Mouse (Mus musculus) kidney, postnatal 14 days (tissue): Measurements from ENCODE around the gene Gm49450.
"Not testable (repeated sequence)": the region's sequence is repeated elsewhere in the genome, so short reads cannot be mapped to it uniquely, and the experiment has no call there.

Source experiments
- DNase-seq: peaks from one replicate; pipeline ENCODE4 v3.0.0; 2022; ENCODE audit warnings: mixed read lengths

Gm49450 gene

DNA sequence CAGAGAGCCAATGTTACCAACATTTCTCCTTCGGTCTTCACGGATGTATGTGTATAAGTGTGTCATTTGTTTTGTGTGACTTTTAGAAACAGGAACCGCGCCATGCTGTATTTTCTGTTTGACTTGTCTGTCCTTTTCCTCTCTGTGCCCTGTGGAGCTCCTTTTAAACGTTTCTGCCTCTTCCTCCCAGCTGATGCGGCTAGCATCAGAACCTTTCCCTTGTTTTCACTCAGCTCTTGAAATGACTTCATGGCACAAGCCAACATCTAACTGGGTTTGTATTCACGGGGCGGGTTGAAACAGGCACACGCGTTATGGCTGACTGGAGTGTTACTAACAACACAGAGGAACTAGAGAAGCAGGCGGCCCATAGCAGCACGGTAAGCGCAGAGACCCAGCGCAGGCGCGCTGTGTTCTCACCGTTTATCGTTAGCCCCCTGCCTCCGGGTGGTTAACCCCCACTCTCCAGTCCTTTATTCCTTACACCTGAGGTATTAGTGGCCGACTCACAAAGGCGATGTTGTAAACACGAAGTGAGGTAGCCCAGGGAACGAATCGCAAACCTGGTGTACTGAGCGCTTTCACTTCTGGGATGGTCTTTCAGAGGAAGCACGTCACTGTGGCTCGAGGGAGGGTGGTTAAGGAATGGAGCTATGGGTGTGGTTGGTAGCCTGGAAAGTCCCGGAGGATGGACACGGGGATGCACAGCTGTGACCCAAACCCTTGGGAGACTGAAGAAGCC lies 32.1 kb upstream of the Gm49450 start:
- DNase-seq: peak; percentile 88

DNA sequence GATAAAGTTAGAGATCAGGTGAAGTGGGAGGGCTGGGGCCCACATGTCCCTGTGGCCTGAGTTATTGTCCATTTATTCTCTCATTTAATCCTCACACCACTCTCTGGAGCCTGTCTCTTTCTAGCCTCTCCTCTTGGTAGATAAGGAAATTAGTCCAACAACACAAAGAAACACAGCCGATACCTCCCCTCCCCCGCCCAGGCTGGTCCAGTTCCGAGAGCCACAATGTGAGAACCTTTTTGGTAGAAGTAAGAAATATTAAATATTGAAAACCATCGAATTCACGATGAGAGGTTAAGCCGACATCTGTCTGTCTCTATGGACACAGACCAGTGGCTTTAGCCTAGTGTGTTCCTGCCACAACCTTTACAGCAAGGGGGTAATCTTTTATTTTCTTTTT lies 31.3 kb upstream of the Gm49450 start:
- DNase-seq: no peak

- no peak for DNase-seq
Measured at GRCm38 (mm10) chr15:98983431-98984081, 30.2 kb upstream of the Gm49450 start.

GRCm38 (mm10) chr15:98982100-98982499 lies 28.7 kb upstream of the Gm49450 start:
- no peak for DNase-seq

DNA sequence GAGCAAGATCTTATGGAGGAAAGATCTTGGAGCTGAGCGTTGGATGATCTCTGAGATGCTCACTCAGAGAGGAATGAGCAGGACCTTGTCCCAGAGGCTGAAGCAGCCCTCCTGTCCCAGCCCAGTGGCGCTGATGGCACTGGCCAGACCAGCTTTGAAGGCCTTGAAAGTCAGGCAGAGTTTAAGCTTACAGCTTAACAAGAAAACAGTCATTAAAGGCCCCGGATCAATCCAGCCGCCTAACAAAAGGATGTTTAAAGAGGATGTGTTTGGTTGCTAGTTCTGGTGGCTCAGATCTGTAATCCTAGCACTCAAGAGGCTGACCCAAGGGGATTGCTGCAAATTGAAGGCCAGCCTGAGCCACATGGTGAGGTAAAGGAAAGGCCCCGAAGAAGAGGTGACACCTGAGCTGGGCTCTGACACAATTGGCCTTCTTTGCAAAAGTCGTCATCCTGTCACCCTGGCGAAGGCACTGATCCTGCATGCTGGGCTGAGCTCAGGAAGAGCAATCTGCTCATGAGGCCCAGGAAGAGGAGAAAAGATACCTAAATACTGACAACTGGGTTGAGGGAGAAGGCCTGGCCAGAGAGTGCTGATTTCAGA lies 26.8 kb upstream of the Gm49450 start:
- no peak for DNase-seq

- no peak for DNase-seq
Measured at GRCm38 (mm10) chr15:98978409-98979172, 25.2 kb upstream of the Gm49450 start.

GRCm38 (mm10) chr15:98977759-98978408 lies 24.5 kb upstream of the Gm49450 start:
- DNase-seq: peak; percentile 92

DNA sequence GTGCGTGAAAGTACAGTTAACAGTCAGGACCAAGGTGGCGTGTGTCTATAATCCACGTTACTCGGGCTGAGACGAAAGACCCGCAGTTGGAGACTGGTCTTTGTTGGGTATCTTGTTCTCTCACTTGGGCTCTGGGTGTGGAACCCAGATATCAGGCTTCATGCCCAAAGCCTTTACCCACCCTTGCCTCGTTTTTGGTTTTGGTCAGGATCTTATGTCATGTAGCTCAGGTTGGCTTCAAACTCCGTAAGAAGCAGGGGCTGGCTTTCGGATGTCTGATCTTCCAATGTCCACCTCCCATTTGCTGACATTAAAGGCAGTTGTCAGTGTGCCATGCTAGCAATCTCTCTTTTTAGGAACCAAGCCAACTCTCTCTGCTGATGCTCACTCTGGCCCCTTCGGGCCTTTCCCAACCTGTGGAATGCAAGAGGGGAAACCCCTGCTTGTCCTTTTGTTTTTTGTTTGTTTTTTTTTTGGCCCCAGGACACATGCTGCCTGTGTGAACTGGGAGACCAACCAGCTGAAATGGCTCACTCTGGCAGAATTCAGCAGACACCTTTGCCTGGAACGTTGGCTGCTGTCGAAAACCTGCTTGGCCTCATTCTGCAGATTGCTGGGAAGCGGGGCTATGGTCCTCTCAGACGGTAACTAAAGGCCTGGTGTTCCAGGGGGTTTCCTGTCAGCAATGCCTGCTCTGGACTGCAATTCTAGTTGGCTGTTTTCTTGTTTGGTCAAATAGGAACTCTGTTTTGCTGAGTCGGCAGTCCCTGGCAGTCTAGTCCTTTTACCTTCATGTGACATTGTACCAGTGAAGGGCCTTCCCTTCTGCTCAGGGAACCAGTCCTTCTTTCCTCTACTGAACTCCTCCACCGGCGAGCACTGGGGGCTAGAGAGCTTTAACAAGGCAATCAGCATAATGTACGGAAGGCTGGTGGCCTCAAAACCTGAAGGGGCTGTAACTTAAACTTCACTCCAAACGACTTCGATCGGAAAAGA lies 23.7 kb upstream of the Gm49450 start:
- DNase-seq: peak; percentile 54

- DNase-seq: peak; percentile 52
Measured at GRCm38 (mm10) chr15:98973015-98973614, 19.8 kb upstream of the Gm49450 start.

DNA sequence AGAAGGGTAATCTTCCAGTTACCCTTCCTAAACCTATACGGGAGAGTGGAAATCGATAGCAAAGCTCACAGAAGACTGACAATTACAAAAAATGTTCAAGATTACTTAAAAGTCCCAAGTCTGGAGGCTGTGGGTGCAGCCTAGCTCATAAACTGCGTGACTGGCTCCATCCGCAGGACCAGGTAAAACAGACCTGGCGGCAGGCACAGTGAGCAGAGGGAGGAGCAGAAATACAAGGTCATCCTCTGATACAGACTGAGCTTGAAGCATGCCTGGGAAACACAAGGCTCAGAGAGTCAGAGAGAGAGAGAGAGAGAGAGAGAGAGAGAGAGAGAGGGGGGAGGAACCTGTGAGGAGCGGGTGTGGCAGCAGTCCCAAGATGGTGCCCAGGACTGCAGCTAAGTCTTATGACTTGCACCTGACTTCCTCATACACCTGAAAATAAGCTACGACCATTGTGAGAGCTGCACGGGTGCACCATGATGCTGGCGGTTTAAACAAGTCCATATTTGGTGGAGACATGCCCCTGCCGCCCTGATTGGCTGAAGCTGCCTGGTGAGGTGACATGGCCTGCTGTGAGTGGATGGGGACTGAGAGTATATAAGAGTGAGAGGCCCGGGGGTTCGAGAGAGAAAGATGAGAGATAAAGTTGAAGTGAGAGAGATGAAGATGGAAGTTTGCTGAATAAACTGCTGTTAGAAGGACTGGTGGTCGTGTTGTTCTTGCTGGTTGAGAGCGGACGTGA lies 18.4 kb upstream of the Gm49450 start:
- DNase-seq: not testable (repeated sequence)

GRCm38 (mm10) chr15:98971111-98971510 lies 17.8 kb upstream of the Gm49450 start:
- DNase-seq: no peak

GRCm38 (mm10) chr15:98969372-98970101 lies 16.2 kb upstream of the Gm49450 start:
- DNase-seq: no peak

- DNase-seq: no peak
Measured at GRCm38 (mm10) chr15:98968701-98969371, 15.5 kb upstream of the Gm49450 start.

GRCm38 (mm10) chr15:98959531-98959930 lies 6.2 kb upstream of the Gm49450 start:
- no peak for DNase-seq

DNA sequence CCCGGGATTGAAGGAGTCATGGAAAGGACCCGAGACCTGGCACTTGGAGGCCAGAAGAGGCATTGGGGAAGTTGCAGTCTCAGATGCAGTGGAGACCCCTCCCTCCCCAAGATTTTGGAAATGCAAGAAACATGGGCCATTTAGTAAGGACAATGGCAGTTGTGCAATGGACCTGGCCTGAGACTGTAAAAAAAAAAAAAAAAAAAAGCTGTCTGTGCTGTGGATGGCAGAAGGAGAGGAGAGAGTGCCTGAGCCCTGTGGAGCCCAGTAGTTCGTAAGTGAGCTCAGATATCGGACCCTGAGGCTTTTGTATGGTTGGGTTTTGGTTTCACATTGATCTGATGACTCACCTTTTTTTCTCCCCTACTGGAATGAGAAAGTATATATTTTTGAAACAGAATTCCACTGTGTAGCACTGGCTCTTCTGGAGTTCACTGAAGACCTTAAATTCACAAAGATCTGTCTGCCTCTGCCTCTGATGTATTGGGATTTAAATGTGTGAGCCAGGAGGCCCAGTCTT lies 5.6 kb upstream of the Gm49450 start:
- no peak for DNase-seq

GRCm38 (mm10) chr15:98957475-98957874 lies 4.1 kb upstream of the Gm49450 start:
- DNase-seq: no peak

GRCm38 (mm10) chr15:98956000-98956399 lies 2.6 kb upstream of the Gm49450 start:
- DNase-seq: no peak

DNA sequence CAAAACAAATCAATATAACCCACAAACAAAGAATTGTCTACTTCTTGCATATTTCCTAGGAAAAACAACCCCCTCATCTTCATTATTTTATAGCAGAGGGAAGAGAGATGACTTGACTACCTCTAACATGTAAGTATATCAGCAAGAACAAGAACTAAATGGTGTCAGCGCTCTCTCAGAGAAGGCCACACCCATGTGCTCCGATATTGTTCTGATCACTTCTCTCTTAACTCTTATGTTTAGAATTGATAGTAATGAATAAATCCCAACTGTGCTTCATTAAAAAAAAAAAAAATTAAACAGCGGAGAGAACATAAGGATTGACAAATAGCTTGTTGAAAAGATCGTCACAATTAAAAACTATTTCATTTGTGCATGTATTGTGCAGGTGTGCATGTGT lies 2.0 kb upstream of the Gm49450 start:
- no peak for DNase-seq
